Mouse (Mus musculus) left cerebral cortex, postnatal 25 days (tissue): ENCODE measurements around the gene Sidt1. TPM values are rescaled to one million over a fixed set of nuclear protein-coding genes. Genes with fewer than 3 reads are reported as not detected.

ENCODE experiments used
- DNase-seq, 2 experiments: peaks; one replicate each; pipeline ENCODE4 v3.0.0; 2022; ENCODE audit warnings: low spot score in 2 of 2, mixed read lengths in 1 of 2
- intact Hi-C: fragments of 180-260 bp; cut with DNase I; formaldehyde crosslinking; loops from one replicate; pipeline ENCODE4 v1.15.1; 2025
- total RNA-seq, 2 experiments: library from RNA; stranded (reverse); gene quantifications; 2 replicates each; pipeline ENCODE4 v1.2.3; 2021

The Sidt1 gene
- total RNA-seq, 2 experiments from 2014 or later = 53.0 to 62.6 TPM

DNA sequence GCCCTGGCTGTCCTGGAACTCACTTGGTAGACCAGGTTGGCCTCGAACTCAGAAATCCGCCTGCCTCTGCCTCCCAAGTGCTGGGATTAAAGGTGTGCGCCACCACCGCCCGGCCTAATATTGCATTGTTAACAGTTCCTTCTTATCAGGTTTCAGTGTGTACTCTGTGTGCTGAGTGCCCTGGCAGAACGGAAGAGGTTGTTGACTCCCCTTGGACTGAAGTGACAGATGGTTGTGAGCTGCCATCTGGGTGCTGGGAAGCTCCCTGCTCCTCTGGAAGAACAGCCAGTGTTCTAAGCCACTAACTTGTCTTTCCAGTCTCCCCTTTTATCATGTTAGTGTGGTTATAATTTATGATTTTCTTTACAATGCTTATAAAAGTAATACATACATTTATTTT is 128.7 kb downstream of the Sidt1 start:
- no peak for DNase-seq
- intact Hi-C loops = no loop called here

DNA sequence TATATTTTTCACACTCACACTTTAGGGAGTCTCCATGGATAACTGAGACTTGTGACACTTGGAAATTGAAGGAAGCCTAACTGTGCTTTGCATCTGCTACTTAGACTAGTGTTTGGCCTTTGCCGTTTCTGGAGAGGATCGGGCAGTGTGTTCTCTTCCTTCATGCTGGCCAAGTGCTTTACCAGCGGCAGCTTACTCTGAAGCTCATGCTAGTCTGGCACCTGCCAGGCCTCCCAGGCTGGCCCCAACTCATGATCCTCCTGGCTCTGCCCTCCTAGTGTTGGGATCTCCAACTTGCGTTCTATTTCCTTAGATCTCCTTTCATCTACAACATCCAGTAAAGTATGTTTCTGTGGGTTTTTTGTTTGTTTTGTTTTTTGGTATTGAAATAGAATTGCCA is 132.8 kb downstream of the Sidt1 start:
- intact Hi-C loops = no loop called here
- DNase-seq = no peak

DNA sequence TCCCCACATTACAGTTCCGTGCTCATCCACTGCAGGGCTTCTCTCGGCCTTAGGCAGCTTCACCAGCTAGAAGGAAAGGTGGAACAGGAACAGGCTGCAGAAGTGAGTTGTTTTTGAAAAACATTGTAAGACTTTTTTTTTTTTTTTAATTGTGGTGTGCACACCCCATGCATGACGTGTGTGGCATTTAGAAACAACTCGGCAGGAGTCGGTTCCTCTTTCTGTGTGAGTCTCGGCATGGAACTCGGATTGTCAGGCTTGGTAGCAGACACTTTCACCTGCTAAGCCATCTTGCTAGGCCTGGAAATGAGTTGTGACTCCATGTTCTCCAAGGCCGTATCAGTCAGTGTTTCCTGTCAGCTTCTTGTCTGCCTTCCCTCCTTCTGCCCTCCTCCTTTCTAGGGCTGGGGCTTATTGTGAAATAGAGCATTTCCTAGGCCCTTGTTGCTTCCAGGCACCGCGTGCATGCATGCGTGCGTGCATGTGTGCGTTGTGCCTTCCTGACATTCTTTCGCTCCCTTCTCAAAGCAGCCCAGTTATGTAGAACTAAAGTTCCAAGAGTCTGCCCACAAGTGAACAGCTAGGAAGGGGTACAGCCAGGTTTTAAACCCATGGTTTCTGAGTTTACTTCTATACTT is 133.8 kb downstream of the Sidt1 start:
- DNase-seq = no peak
- intact Hi-C loops = no loop called here

DNA sequence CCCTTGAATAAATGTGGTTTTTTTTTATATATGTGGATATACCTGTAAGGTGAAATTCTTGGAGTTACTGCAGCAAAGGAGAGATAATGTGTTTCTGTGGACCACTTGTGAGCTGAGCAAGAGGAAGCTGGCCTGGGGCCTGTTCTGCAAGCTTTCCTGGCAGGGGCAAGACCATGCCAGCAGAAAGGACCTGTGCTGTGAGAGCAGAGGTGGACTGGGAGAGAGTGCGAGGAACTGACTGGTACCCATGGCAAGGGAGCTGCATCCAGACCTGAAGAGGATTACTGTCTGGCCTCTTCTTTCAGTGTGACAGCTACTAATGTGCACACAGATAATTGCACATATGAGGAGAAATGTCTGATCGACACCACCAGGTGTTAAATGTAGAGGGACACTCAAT is 142.0 kb downstream of the Sidt1 start:
- no peak for DNase-seq
- intact Hi-C loops = no loop called here

Other genes starting within 250 kb of the Sidt1 start
- gene Atp6v1a, start 193.5 kb downstream of the Sidt1 start, total RNA-seq = 100 to 1,000 TPM; 440 to 493 TPM
- 10 to 100 TPM; 59.9 to 60.2 TPM for gene Naa50, start 193.4 kb downstream of the Sidt1 start, total RNA-seq
- gene Usf3, start 159.9 kb downstream of the Sidt1 start, total RNA-seq = 10 to 100 TPM; 37.5 to 38.4 TPM
- gene Spice1, start 13.9 kb upstream of the Sidt1 start, total RNA-seq = 10 to 100 TPM; 18.2 to 18.4 TPM
- gene Cfap44, start 61.6 kb upstream of the Sidt1 start, total RNA-seq = 1 to 10 TPM; 2.4 to 4.0 TPM
- gene Boc, start 225.7 kb upstream of the Sidt1 start, total RNA-seq = 10 to 100 TPM; 19.9 TPM